Mouse (Mus musculus): ENCODE measurements around the gene Eloa.
"Not testable (repeated sequence)": the region's sequence is repeated elsewhere in the genome, so short reads cannot be mapped to it uniquely, and the experiment has no call there.

Eloa gene

GRCm38 (mm10) chr4:135984556-135984955 lies 37.0 kb downstream of the Eloa start:
- no peak for DNase-seq (ENCODE audit: low spot score)

DNA sequence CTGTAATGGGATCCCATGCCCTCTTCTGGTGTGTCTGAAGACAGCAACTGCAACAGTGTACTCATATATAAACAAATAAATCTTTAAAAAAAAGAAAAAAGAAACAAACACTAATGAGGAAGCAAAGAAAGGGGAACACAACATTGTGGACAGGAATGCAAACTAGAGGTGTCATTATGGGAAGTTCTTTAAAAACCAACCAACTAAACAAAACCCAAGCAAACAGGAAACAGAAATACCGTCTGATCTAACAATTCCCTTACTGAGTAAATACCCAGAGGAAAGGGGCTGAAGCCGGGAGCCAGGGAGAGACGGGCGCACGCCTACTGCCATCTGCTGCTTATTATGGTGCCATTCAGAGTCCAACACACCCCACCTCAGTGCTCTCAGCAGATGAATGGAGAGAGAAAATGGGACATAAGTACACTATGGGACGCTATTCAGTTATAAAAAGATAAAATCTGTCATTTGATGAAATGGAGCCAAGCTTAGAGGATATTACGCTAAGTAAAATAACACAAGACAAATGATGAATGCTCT lies 40.0 kb downstream of the Eloa start:
- DNase-seq (ENCODE audit: low spot score), result no peak

DNA sequence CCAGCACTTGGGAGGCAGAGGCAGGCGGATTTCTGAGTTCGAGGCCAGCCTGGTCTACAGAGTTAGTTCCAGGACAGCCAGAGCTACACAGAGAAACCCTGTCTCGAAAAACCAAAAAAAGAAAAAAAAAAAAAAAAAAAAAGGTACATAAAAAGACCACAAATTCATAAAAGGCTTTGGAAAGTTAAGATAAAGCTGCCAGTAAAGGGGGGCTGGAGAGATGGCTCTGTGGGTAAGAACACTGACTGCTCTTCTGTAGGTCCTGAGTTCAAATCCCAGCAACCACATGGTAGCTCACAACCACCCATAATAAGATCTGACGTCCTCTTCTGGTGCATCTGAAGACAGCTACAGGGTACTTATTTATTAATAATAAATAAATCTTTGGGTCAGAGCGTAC lies 41.3 kb downstream of the Eloa start:
- not testable (repeated sequence) for DNase-seq (ENCODE audit: low spot score)

- no peak for DNase-seq (ENCODE audit: low spot score)
Measured at GRCm38 (mm10) chr4:135976146-135976545, 45.4 kb downstream of the Eloa start.

- DNase-seq (ENCODE audit: low spot score), result no peak
Measured at GRCm38 (mm10) chr4:135972911-135973811, 48.4 kb downstream of the Eloa start.

GRCm38 (mm10) chr4:135972556-135972906 lies 49.0 kb downstream of the Eloa start, which contains the start of gene Lypla2:
TSS of gene Lypla2 (minus strand) at chr4:135972626.
- DNase-seq (ENCODE audit: low spot score), result peak; percentile 91

DNA sequence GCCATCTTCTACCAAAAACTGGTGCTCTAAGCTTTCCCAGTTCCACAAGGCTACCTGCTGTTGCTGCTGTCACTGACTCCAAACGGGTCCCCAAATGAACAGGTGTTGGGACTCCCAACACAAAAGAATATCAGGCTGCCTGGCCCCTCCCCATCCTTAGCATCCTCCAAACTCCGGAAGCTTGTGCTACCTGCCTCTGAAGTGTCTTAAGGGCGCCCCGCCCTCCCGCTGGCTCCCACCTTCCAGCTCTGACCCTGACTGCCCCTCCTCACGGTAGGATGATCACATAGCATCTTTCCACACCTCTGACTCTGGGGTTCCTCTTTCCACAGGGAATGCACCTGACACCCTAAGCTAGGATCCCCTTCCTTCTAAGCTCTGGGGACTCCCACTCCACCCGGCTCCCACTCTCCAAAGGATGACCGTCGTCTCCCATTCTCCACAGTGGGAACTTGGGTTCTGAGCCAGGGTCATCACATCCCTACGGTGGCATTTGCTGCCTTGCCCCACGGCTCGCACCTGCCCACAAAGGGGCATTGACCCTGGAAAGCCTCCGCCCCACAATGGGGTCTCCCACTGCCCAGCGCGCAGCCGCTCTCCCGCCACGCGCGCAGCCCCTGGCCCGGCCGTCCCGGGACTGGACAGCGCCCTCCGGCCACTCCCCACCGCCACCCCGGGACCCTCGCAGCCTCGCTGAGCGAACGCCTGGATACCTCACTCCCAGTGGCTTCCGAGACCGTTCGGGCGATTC lies 49.6 kb downstream of the Eloa start:
- DNase-seq (ENCODE audit: low spot score), result no peak

DNA sequence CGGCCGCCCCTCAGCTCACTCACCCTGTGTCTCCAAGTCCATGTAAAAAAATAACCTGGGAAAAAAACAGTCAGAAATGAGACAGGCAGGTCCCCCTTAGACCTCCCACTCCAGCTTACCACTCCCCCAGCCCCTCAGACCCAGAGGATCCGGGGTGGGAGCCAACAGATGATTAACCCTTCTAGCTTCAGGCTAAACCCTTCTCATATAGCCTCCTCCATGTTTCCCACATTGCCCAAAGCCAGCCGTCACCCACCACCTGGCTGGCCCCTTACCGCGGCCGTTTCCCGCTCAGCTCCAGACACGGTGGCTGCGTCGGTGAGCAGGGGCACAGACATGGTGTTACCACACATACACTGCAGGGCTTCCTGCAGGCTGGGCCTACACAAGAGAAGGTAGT lies 51.0 kb downstream of the Eloa start:
- DNase-seq (ENCODE audit: low spot score), result no peak

- no peak for DNase-seq (ENCODE audit: low spot score)
Measured at GRCm38 (mm10) chr4:135969070-135969750, 52.4 kb downstream of the Eloa start.

DNA sequence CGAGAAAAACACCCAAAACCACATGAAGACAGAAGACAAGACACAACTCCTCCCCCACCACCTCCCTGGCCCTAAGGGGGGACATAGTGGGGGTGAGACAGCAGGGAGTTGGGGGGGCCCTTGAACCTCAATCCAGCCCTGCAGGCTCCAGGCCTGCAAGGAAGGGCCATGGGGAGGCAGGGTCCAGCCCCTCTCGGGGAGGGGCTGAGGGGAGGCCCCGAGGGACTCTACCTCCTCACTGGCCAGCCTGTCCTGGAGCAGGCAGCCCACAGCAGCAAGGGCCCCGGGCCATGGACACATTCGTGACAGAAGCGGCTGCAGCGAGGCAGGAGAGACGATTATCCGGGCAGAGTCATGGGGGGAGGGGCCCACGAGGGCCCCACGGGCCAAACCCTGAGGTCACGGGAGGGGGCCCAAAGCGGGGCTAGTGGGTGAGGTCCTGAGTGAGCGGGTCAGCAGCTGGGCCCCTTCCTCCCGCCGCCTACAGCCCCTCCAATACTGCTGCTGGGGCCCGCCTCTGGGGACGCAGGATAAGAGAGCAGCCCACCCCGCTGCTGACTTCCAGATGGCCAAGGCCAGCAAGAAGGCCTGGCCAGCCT lies 53.2 kb downstream of the Eloa start:
- no peak for DNase-seq (ENCODE audit: low spot score)

DNA sequence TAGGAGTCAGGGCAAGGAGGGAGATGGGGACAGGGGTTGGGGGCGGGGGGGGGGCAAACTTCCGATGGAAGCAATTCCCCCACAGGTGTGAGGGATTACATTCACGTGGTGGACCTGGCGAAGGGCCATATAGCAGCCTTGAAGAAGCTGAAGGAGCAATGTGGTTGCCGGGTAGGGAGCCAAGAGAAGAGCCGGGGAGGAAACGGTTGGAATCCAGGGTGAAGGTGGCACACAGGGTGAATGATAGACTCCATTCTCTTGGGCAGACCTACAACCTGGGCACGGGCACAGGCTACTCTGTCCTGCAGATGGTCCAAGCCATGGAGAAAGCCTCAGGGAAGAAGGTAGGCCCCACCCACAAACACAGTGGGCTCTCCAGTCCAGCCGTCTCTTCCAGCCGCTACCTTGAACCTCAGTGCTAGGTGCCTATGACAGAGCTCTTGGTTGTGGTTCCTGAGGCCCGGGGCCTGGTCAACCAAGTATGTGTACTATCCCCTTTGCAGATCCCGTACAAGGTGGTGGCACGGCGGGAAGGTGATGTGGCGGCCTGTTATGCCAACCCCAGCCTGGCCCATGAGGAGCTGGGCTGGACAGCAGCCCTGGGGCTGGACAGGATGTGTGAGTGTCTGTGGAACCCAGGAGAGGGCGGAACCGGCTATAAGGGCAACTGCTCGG lies 54.3 kb downstream of the Eloa start:
- no peak for DNase-seq (ENCODE audit: low spot score)

GRCm38 (mm10) chr4:135966283-135966682 lies 55.3 kb downstream of the Eloa start:
- DNase-seq (ENCODE audit: low spot score), result no peak

DNA sequence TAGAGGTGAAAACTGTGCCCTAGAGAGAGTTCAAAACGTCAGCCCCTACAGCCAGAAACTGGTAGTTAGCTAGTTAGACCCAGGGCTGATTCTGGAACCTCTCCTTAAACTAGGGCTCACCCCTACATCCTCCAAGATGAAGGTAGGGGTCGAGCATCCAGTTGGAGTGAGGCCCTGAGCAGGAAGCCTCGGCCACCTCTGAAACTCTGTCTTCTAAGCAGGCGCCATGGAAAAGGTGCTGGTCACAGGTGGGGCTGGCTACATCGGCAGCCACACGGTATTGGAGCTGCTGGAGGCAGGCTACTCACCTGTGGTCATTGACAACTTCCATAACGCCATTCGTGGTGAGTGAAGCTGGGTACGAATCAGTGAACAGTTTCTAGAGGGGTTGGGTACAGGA lies 56.5 kb downstream of the Eloa start:
- DNase-seq (ENCODE audit: low spot score), result no peak

DNA sequence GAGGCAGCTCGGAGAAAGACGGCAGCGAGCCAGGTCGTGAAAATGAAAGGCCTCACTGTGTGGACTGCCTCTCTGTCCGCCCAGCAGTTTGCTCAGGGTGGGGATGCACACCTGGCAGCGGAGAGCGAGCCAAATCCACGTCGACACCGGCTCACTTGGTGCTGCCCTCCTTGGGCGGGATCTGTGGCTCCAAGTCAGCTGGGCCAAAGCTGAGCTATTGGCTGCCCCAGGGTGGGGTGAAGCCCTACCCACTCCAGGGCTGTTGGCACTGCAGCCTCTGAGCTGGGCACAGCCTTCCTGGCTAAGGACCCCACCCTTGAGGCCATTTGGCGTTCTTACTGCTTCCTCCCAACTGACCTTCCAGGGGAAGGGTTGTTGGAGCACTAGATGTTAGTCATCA lies 57.1 kb downstream of the Eloa start:
- peak; percentile 83 for DNase-seq (ENCODE audit: low spot score)

DNA sequence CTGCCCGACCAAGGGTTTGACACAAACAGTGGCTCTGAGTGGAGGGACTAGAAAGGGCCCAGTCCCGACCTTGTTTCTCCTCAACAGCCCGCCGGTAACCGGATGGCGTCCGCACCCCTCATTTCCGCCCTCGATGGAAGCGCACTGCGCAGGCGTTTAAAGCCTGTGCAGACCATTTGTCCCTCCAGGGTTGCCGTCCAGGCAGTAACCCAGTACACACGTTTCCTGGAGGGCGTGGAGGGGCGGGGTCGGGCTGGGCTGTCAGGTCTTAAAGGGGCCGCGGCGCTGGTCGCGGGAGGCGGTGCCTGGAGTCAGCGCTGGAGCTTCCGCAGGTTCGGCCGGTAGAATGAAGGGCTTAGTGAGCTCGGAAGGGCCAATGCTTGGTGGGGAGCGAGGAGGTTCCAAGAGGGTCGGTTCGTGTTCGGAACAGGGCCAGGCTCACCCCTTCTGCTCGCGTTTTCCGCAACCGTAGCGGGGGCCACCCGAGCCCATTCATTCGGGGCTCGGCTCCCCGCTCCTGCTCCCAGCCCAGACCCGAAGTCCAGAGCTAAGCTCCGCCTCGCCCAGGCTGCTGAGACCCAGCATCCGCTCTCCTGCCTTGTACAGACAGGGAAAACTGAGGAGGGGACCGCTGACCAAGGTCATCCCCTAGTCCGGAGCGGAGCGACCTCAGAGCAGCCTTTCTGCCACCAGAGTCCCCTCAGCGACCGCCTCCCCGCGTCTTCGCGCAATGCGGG lies 57.9 kb downstream of the Eloa start, which contains the start of gene Gale:
Gale (plus strand) TSS at position 271 of the 737 bp plus-strand sequence.
- peak; percentile 95 for DNase-seq (ENCODE audit: low spot score)

DNA sequence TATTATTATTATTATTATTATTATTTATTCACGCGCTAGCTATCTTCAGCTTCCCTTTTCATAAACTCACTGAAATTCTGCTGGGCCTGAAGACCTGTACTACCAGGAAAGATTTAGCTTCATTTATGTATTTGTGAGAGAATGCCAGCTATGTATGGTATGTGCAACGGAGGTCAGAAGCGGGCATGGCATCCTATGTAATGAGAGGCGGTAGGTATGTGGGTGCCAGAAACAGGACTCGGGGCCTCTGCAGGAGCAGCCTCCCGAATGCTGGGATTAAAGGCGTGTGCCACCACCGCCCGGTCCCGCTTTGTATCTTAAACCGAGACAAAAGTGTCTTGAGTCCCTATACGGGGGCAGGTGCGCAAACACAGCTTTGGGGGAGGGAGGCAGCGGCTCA lies 58.6 kb downstream of the Eloa start:
- no peak for DNase-seq (ENCODE audit: low spot score)

GRCm38 (mm10) chr4:135962198-135962597 lies 59.4 kb downstream of the Eloa start:
- no peak for DNase-seq (ENCODE audit: low spot score)

- no peak for DNase-seq (ENCODE audit: low spot score)
Measured at GRCm38 (mm10) chr4:135961709-135962108, 59.9 kb downstream of the Eloa start.

GRCm38 (mm10) chr4:135960717-135961116 lies 60.8 kb downstream of the Eloa start:
- peak; percentile 87 for DNase-seq (ENCODE audit: low spot score)

- peak; percentile 74 for DNase-seq (ENCODE audit: low spot score)
Measured at GRCm38 (mm10) chr4:135958354-135958753, 63.2 kb downstream of the Eloa start.

DNA sequence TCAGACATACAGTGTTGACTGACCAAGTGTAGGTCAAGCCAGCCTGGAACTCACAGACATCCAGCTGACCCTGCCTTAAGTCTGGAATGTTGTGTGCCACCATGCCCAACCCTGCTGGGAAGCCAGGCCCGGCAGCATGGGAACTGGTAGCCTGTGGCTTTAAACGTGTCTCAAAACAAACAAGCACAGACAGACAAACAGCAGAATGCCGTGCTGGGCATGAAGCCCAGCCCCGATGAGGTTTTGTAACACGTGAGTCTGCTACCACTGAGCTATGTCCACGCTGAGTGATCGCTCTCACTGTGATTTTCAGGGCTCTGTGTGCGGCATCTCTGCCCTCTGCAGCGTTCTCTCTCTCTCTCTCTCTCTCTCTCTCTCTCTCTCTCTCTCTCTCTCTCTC lies 65.7 kb downstream of the Eloa start:
- DNase-seq (ENCODE audit: low spot score), result no peak

All from urinary bladder, postnatal 14 days (tissue).